Mouse (Mus musculus): ENCODE results near the gene 2010003K11Rik.

The 2010003K11Rik gene

GRCm38 (mm10) chr19:4497263-4497973 lies 965 bp downstream of the 2010003K11Rik start:
- peak; percentile 76 for DNase-seq (ENCODE audit: low read depth, low spot score)

GRCm38 (mm10) chr19:4496535-4497262 lies 1.7 kb downstream of the 2010003K11Rik start:
- no peak for DNase-seq (ENCODE audit: low read depth, low spot score)

- no peak for DNase-seq (ENCODE audit: low read depth, low spot score)
Observed at GRCm38 (mm10) chr19:4495814-4496213, 2.6 kb downstream of the 2010003K11Rik start.

- no peak for DNase-seq (ENCODE audit: low read depth, low spot score)
Observed at GRCm38 (mm10) chr19:4494707-4495106, 3.7 kb downstream of the 2010003K11Rik start.

- no peak for DNase-seq (ENCODE audit: low read depth, low spot score)
Observed at GRCm38 (mm10) chr19:4492526-4493296, 5.7 kb downstream of the 2010003K11Rik start.

GRCm38 (mm10) chr19:4491080-4491695 lies 7.2 kb downstream of the 2010003K11Rik start:
- no peak for DNase-seq (ENCODE audit: low read depth, low spot score)

- no peak for DNase-seq (ENCODE audit: low read depth, low spot score)
Observed at GRCm38 (mm10) chr19:4487877-4488276, 10.5 kb downstream of the 2010003K11Rik start.

GRCm38 (mm10) chr19:4485006-4485405 lies 13.4 kb downstream of the 2010003K11Rik start:
- no peak for DNase-seq (ENCODE audit: low read depth, low spot score)

- DNase-seq (ENCODE audit: low read depth, low spot score): no peak
Observed at GRCm38 (mm10) chr19:4482111-4482859, 16.1 kb downstream of the 2010003K11Rik start.

GRCm38 (mm10) chr19:4481326-4481725 lies 17.1 kb downstream of the 2010003K11Rik start:
- no peak for DNase-seq (ENCODE audit: low read depth, low spot score)

- no peak for DNase-seq (ENCODE audit: low read depth, low spot score)
Observed at GRCm38 (mm10) chr19:4480041-4480440, 18.3 kb downstream of the 2010003K11Rik start.

- no peak for DNase-seq (ENCODE audit: low read depth, low spot score)
Observed at GRCm38 (mm10) chr19:4478190-4478516, 20.2 kb downstream of the 2010003K11Rik start.

GRCm38 (mm10) chr19:4477345-4478189 lies 20.8 kb downstream of the 2010003K11Rik start, which contains the start of gene Syt12:
Syt12 (minus strand) TSS chr19:4477447.
- DNase-seq (ENCODE audit: low read depth, low spot score): no peak

- DNase-seq (ENCODE audit: low read depth, low spot score): peak; percentile 31
Observed at GRCm38 (mm10) chr19:4476601-4477257, 21.7 kb downstream of the 2010003K11Rik start.

- no peak for DNase-seq (ENCODE audit: low read depth, low spot score)
Observed at GRCm38 (mm10) chr19:4475224-4475925, 23.0 kb downstream of the 2010003K11Rik start.

GRCm38 (mm10) chr19:4474739-4475138 lies 23.6 kb downstream of the 2010003K11Rik start:
- no peak for DNase-seq (ENCODE audit: low read depth, low spot score)

- DNase-seq (ENCODE audit: low read depth, low spot score): no peak
Observed at GRCm38 (mm10) chr19:4473549-4473948, 24.8 kb downstream of the 2010003K11Rik start.

- no peak for DNase-seq (ENCODE audit: low read depth, low spot score)
Observed at GRCm38 (mm10) chr19:4468363-4468762, 30.0 kb downstream of the 2010003K11Rik start.

GRCm38 (mm10) chr19:4464666-4465065 lies 33.7 kb downstream of the 2010003K11Rik start:
- no peak for DNase-seq (ENCODE audit: low read depth, low spot score)
